Mouse (Mus musculus): ENCODE results near the gene Gm37240. TPM values are rescaled to one million over a fixed set of nuclear protein-coding genes. Genes with fewer than 3 reads are reported as not detected.

Gm37240 gene
- polyA plus RNA-seq, 1 experiment from 2014 or later: 3.2 TPM

DNA sequence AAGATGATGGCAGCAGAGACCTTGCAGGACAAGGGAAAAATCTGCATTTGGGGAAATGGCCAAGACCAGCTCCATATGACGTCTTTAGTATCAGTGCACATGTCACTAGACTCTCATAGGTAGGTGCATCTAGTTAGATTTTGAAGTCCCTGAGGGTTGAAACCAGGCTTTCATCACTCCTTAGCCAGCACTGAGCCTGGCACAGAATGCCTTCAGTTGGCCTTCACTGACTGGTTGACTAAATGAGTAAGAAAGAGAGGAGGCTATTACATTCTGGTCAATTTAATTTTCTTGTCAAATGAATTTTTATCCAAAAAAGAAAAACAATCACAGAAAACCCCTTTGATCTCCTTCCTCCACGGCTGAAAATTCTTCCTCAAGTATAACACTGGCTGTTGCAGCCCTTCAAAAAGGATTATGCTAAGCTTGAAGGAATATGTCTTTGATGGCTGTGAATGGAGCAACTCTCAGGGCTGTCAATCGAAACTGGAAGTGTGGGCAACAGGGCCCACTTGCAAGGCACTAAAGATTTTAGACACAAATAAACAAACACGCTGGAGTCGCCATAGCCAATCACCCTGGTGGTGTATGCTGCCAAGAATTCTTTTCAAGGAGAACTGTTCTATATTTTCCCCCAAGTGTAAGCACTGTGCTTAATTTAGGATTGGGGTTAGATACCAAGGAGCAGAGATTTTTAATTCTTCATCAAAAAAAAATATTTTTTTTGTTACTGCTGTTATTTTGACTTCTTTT lies 522.6 kb downstream of the Gm37240 start:
- H3K9ac ChIP-seq (replicated peaks; ENCODE audit: low read length): no peak overlapping the region
- H3K4me2 ChIP-seq (ENCODE audit: low read depth, low read length): no peak overlapping the region
- no peaks in the 10 kb centered on the region for H3K27me3 ChIP-seq (ENCODE audit: control insufficient read depth, insufficient read depth, low read length)
- WGBS: 67% methylated on average over 5 of the region's 5 CpGs
- no peaks in the 10 kb centered on the region for H3K36me3 ChIP-seq (replicated peaks; ENCODE audit: control insufficient read depth, insufficient read depth, low read depth, low read length)
- H3K27ac ChIP-seq (replicated peaks; ENCODE audit: low read depth, low read length): no peak overlapping the region
- no peaks in the 10 kb centered on the region for H3K9me3 ChIP-seq (replicated peaks; ENCODE audit: control insufficient read depth, low read length)
- H3K4me3 ChIP-seq (ENCODE audit: low read depth, low read length): no peak overlapping the region
- DNase-seq (ENCODE audit: low spot score) (peak; percentile 10), ATAC-seq (replicated peaks; ENCODE audit: insufficient number of reproducible peaks, low FRiP score, low TSS enrichment, low read depth) (no peak)
- H3K4me1 ChIP-seq (ENCODE audit: control insufficient read depth, insufficient read depth, low read length): no peaks in the 10 kb centered on the region

DNA sequence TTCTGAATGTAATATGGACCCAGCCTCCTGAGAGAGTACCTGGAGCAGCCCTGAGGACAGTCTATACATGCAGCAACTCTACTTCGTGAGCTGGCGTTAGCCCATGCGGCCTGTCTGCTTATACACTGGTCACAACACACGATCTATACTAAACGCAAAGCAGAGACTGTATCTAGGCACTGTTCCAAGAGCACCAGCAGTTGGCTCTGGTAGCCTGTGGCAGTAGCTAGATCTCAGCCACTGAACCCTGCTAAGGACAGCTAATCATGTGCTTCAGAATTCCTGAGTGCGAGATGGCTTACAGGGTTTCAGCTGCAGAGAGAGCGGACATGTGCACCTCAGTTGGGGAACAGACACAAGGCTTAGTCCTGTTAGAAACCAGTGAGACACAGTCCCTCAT lies 524.4 kb downstream of the Gm37240 start:
- ATAC-seq (replicated peaks; ENCODE audit: insufficient number of reproducible peaks, low FRiP score, low TSS enrichment, low read depth) (no peak), DNase-seq (ENCODE audit: low spot score) (no peak)
- Histone ChIP-seq H3K36me3 (replicated peaks; ENCODE audit: control insufficient read depth, insufficient read depth, low read depth, low read length) (no peaks in the 10 kb centered on the region), H3K9me3 (replicated peaks; ENCODE audit: control insufficient read depth, low read length) (no peaks in the 10 kb centered on the region), H3K4me1 (ENCODE audit: control insufficient read depth, insufficient read depth, low read length) (no peaks in the 10 kb centered on the region), H3K4me3 (ENCODE audit: low read depth, low read length) (no peak overlapping the region), H3K27ac (replicated peaks; ENCODE audit: low read depth, low read length) (no peak overlapping the region), H3K4me2 (ENCODE audit: low read depth, low read length) (no peak overlapping the region), H3K9ac (replicated peaks; ENCODE audit: low read length) (no peak overlapping the region), H3K27me3 (ENCODE audit: control insufficient read depth, insufficient read depth, low read length) (no peaks in the 10 kb centered on the region)
- 94% methylated on average over 7 of the region's 7 CpGs for WGBS

DNA sequence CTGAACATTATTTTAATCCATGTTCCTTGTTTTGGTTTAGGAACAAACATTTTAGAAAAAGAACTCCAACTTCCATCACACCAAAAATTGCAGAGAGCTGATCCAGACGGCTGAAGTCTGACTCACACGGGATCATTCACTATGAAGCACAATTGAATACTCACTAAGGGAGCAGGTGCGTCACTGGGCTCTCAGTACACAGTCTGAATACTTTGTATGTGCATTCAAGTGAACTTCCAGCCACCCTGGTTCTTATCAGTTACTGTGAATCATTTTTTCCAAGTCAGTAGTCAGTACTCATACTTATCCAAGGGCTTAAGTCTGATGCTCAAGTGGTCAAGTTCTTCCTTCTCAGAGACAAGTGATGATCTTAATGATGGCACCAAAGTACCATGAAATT lies 530.9 kb downstream of the Gm37240 start:
- H3K4me2 ChIP-seq (ENCODE audit: low read depth, low read length): no peak overlapping the region
- no peak overlapping the region for H3K9ac ChIP-seq (replicated peaks; ENCODE audit: low read length)
- ATAC-seq (replicated peaks; ENCODE audit: insufficient number of reproducible peaks, low FRiP score, low TSS enrichment, low read depth): no peak
- no peaks in the 10 kb centered on the region for H3K4me1 ChIP-seq (ENCODE audit: control insufficient read depth, insufficient read depth, low read length)
- H3K27ac ChIP-seq (replicated peaks; ENCODE audit: low read depth, low read length): no peak overlapping the region
- no peaks in the 10 kb centered on the region for H3K9me3 ChIP-seq (replicated peaks; ENCODE audit: control insufficient read depth, low read length)
- no peaks in the 10 kb centered on the region for H3K36me3 ChIP-seq (replicated peaks; ENCODE audit: control insufficient read depth, insufficient read depth, low read depth, low read length)
- DNase-seq (ENCODE audit: low spot score): no peak
- H3K27me3 ChIP-seq (ENCODE audit: control insufficient read depth, insufficient read depth, low read length): no peaks in the 10 kb centered on the region
- H3K4me3 ChIP-seq (ENCODE audit: low read depth, low read length): no peak overlapping the region
- 90% methylated on average over 3 of the region's 3 CpGs for WGBS

DNA sequence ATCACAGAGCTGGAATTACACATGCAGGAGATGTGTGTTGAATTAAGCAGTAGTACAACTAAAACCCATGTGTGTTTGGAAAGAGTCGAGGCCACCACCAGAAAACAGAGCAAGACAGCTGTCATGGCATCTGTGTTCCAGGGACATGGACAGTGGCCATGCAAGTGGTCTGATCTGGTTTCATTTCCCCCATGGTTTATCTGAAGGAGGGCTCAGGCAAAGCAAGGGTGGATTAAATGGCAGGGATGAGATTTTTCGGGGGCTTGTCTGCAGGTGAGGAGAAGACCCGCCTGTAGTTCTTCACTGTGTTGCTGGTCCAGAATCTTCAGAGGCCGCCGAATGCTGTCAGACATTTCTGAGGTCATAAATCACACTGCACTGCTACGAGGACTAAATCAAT lies 539.3 kb downstream of the Gm37240 start:
- Histone ChIP-seq H3K27me3 (ENCODE audit: control insufficient read depth, insufficient read depth, low read length) (no peaks in the 10 kb centered on the region), H3K9me3 (replicated peaks; ENCODE audit: control insufficient read depth, low read length) (no peaks in the 10 kb centered on the region), H3K9ac (replicated peaks; ENCODE audit: low read length) (no peak overlapping the region), H3K4me2 (ENCODE audit: low read depth, low read length) (no peak overlapping the region), H3K4me3 (ENCODE audit: low read depth, low read length) (no peak overlapping the region), H3K36me3 (replicated peaks; ENCODE audit: control insufficient read depth, insufficient read depth, low read depth, low read length) (no peaks in the 10 kb centered on the region), H3K27ac (replicated peaks; ENCODE audit: low read depth, low read length) (no peak overlapping the region), H3K4me1 (ENCODE audit: control insufficient read depth, insufficient read depth, low read length) (no peaks in the 10 kb centered on the region)
- no peak for ATAC-seq (replicated peaks; ENCODE audit: insufficient number of reproducible peaks, low FRiP score, low TSS enrichment, low read depth)
- no peak for DNase-seq (ENCODE audit: low spot score)
- 81% methylated on average over 6 of the region's 6 CpGs for WGBS

DNA sequence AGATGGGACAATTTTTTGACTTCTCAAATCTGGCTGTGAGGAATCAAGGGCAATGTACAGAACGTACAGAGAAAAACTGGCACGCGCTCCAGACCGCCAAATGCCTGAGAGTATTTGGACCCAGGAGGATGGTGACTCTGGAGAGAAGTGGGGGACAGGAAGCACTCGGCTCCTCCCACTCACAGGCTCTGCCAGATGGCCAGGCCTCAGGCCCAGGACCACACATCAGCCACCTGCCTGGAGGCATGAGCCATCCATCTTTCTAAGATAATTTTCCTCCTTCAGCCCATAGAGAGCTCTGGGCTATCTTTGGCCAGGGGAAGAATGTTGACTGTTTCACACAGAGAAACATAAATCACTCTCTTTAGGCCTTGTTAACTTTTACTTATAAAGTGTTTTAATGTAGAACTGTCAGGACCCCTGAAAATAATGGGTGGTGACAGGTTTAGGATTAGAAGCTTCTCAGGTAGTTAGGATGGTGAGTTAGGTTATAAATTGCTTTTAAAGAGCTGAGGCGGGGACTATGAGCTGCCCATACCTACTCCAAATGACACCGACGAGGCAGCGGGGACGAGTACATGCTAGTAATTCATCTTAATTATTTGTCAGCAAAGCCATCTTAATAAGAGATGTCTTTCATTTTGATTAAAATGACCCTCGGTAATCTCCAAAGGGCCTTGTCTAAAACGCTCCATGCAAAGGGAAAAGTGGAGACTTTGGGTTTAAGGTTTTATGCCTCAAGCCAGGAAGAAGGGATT lies 546.0 kb downstream of the Gm37240 start:
- WGBS: 70% methylated on average over 12 of the region's 12 CpGs
- H3K4me3 ChIP-seq (ENCODE audit: low read depth, low read length): no peak overlapping the region
- H3K27ac ChIP-seq (replicated peaks; ENCODE audit: low read depth, low read length): no peak overlapping the region
- no peaks in the 10 kb centered on the region for H3K27me3 ChIP-seq (ENCODE audit: control insufficient read depth, insufficient read depth, low read length)
- H3K4me1 ChIP-seq (ENCODE audit: control insufficient read depth, insufficient read depth, low read length): no peaks in the 10 kb centered on the region
- H3K36me3 ChIP-seq (replicated peaks; ENCODE audit: control insufficient read depth, insufficient read depth, low read depth, low read length): no peaks in the 10 kb centered on the region
- ATAC-seq (replicated peaks; ENCODE audit: insufficient number of reproducible peaks, low FRiP score, low TSS enrichment, low read depth) (no peak), DNase-seq (ENCODE audit: low spot score) (no peak)
- no peak overlapping the region for H3K4me2 ChIP-seq (ENCODE audit: low read depth, low read length)
- H3K9ac ChIP-seq (replicated peaks; ENCODE audit: low read length): no peak overlapping the region
- H3K9me3 ChIP-seq (replicated peaks; ENCODE audit: control insufficient read depth, low read length): no peaks in the 10 kb centered on the region

DNA sequence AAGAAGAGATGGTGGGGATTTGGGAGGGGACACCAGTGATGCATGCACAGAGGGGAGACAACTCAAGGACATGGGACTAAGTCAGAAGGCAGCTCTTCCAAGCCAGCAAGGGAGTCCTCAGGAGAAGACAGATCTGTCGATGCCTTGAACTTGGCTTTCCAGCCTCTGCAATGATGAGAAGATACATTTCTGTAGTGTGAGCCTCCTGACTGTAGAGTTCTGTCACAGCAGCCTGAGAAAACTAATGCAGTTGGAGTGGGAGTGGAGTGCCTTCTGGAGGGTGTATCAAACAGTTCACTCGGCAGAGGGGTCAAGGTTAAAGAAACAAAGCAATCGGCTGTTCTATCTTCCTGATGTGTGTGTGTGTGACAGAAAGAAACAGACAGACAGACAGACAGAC lies 546.8 kb downstream of the Gm37240 start:
- H3K4me1 ChIP-seq (ENCODE audit: control insufficient read depth, insufficient read depth, low read length): no peaks in the 10 kb centered on the region
- no peaks in the 10 kb centered on the region for H3K36me3 ChIP-seq (replicated peaks; ENCODE audit: control insufficient read depth, insufficient read depth, low read depth, low read length)
- no peak overlapping the region for H3K9ac ChIP-seq (replicated peaks; ENCODE audit: low read length)
- no peak overlapping the region for H3K4me2 ChIP-seq (ENCODE audit: low read depth, low read length)
- no peaks in the 10 kb centered on the region for H3K27me3 ChIP-seq (ENCODE audit: control insufficient read depth, insufficient read depth, low read length)
- H3K4me3 ChIP-seq (ENCODE audit: low read depth, low read length): no peak overlapping the region
- ATAC-seq (replicated peaks; ENCODE audit: insufficient number of reproducible peaks, low FRiP score, low TSS enrichment, low read depth): no peak
- no peak overlapping the region for H3K27ac ChIP-seq (replicated peaks; ENCODE audit: low read depth, low read length)
- no peak for DNase-seq (ENCODE audit: low spot score)
- 30% methylated on average over 3 of the region's 3 CpGs for WGBS
- no peaks in the 10 kb centered on the region for H3K9me3 ChIP-seq (replicated peaks; ENCODE audit: control insufficient read depth, low read length)

DNA sequence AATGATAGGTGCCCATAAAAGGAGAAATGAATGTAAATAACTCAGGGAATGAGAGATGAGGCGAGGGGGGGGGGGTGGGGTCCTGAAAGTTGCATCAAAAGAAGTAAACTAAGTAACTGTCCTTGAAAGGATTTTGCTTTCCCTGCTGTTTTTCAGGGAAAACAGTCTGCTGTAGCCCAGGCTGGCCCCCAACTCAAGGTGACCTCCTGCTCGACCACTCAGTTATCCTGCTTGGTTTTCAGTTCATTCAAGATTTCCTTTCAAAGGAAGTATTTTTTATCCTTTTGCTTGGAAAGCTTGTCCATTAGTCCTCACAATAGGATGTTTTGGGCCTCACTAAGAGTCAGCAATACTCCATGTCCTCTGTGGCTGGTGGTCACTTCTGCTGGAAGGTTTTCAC lies 547.4 kb downstream of the Gm37240 start:
- Histone ChIP-seq H3K9ac (replicated peaks; ENCODE audit: low read length) (no peak overlapping the region), H3K36me3 (replicated peaks; ENCODE audit: control insufficient read depth, insufficient read depth, low read depth, low read length) (no peaks in the 10 kb centered on the region), H3K4me2 (ENCODE audit: low read depth, low read length) (no peak overlapping the region), H3K27me3 (ENCODE audit: control insufficient read depth, insufficient read depth, low read length) (no peaks in the 10 kb centered on the region), H3K27ac (replicated peaks; ENCODE audit: low read depth, low read length) (no peak overlapping the region), H3K4me3 (ENCODE audit: low read depth, low read length) (no peak overlapping the region), H3K9me3 (replicated peaks; ENCODE audit: control insufficient read depth, low read length) (no peaks in the 10 kb centered on the region), H3K4me1 (ENCODE audit: control insufficient read depth, insufficient read depth, low read length) (no peaks in the 10 kb centered on the region)
- ATAC-seq (replicated peaks; ENCODE audit: insufficient number of reproducible peaks, low FRiP score, low TSS enrichment, low read depth) (no peak), DNase-seq (ENCODE audit: low spot score) (no peak)
- 77% methylated on average over 2 of the region's 2 CpGs for WGBS

DNA sequence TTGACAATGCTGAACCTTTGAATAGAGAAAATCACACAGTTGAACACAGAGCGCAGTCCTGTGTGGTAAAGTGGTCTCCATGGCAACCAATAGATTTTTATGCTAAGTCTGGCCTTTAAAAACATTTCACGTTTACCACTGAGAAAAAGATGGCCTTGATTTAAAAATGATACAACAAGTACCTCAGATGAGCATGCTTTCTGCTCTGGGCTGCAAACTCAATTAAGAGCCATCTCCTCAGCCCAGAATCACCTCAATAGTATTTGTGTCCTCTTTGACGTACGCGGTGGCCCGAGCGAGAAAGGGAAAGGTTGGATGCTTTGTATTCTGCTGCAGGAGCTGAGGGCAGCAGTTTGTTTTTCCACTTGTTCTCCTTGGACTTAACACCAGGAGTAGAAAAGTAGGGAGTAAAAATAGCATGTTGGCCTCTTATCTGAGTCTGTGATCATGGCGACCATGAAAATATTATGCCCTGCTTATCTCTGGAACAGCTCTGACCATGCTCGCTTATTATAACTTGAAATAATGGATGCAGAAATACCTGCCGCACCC lies 548.0 kb downstream of the Gm37240 start:
- Histone ChIP-seq H3K36me3 (replicated peaks; ENCODE audit: control insufficient read depth, insufficient read depth, low read depth, low read length) (no peaks in the 10 kb centered on the region), H3K4me1 (ENCODE audit: control insufficient read depth, insufficient read depth, low read length) (no peaks in the 10 kb centered on the region), H3K27ac (replicated peaks; ENCODE audit: low read depth, low read length) (no peak overlapping the region), H3K9ac (replicated peaks; ENCODE audit: low read length) (no peak overlapping the region), H3K27me3 (ENCODE audit: control insufficient read depth, insufficient read depth, low read length) (no peaks in the 10 kb centered on the region), H3K9me3 (replicated peaks; ENCODE audit: control insufficient read depth, low read length) (no peaks in the 10 kb centered on the region), H3K4me2 (ENCODE audit: low read depth, low read length) (no peak overlapping the region), H3K4me3 (ENCODE audit: low read depth, low read length) (no peak overlapping the region)
- 88% methylated on average over 10 of the region's 10 CpGs for WGBS
- DNase-seq (ENCODE audit: low spot score): no peak
- ATAC-seq (replicated peaks; ENCODE audit: insufficient number of reproducible peaks, low FRiP score, low TSS enrichment, low read depth): no peak
